Mouse (Mus musculus): ENCODE data around the gene Moap1.

The Moap1 gene

DNA sequence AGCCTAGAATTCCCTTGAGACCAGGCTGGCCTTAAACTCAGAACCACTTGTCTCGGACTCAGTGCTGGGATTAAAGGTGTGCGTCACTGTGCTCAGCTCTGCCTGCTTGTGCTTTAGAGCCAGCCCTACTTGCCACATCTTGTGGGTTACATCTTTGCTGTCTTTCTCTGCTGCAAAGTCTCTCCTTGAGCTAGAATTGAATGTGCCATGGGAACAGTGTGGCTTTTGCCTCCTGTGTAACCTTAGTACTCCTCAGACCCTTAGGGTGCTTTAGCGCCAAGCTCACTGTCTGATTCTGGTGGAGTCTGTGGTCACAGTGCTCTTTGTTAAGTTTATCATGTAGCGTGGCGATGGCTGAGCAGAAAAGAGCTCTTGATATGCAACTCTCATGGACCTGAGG lies 29.2 kb upstream of the Moap1 start:
- TF ChIP-seq CTCF (conservative IDR thresholded peaks at IDR 0.05; ENCODE audit: low read length) (no peak), NANOG (IDR thresholded peaks at IDR 0.05; ENCODE audit: borderline replicate concordance, low read length) (no peak), POU5F1 (IDR thresholded peaks at IDR 0.05; ENCODE audit: borderline replicate concordance, low read length) (no peak)
- Histone ChIP-seq H3K4me3 (replicated peaks; ENCODE audit: low read length) (no peak overlapping the region), H3K36me3 (ENCODE audit: insufficient read depth, low read length) (peaks cover 99% of the 10 kb centered on the region), H3K4me1 (replicated peaks; ENCODE audit: low read depth, low read length) (peaks cover 24% of the 10 kb centered on the region), H3K9me3 (ENCODE audit: low read length) (no peaks in the 10 kb centered on the region), H3K27me3 (ENCODE audit: insufficient read depth, low read length) (no peaks in the 10 kb centered on the region)

DNA sequence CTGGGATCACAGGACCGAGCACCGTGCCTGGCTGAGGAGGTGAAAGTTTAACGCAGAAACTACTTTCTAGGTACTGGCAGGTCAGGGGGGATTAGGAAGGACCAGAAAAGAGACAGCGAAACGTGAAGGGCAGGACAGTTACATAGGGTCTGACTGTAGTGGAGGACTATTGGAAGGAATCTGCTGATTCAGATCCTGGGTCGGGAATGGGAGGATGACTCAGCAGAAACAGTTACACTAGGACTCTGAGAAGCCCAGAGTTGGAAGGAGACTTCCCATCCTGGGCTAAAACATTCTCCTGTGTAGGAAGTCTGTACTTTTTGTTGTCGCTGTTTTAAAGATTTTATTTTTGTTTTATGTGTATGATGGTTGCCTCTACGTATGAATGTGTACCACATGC lies 28.1 kb upstream of the Moap1 start:
- no peak for TF ChIP-seq NANOG (IDR thresholded peaks at IDR 0.05; ENCODE audit: borderline replicate concordance, low read length)
- H3K27me3 ChIP-seq (ENCODE audit: insufficient read depth, low read length) = no peaks in the 10 kb centered on the region
- peaks cover 24% of the 10 kb centered on the region for H3K4me1 ChIP-seq (replicated peaks; ENCODE audit: low read depth, low read length)
- peaks cover 99% of the 10 kb centered on the region for H3K36me3 ChIP-seq (ENCODE audit: insufficient read depth, low read length)
- H3K9me3 ChIP-seq (ENCODE audit: low read length) = no peaks in the 10 kb centered on the region
- no peak overlapping the region for H3K4me3 ChIP-seq (replicated peaks; ENCODE audit: low read length)

DNA sequence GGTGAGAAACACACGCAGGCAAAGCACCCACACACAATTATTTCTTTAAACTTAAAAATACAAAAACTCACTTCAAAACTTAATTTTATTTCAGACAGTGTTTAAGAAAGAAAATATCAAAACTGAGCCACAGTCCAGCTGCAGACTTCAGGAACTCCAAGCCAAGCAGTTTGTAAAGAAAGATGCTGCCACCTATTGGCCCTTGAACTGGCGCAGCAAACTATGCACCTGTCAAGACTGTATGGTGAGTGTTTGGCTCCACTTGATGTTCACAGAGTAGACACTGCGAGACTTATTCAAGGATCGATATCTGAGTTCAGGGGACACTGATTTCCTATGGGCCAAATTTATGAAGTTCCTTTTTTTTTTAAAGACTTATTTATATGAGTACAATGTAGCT lies 25.5 kb upstream of the Moap1 start:
- TF ChIP-seq POU5F1 (IDR thresholded peaks at IDR 0.05; ENCODE audit: borderline replicate concordance, low read length) = no peak
- 0 out of 2 replicates have a peak, but pooled peaks have one; percentile 9 for TF ChIP-seq CTCF (conservative IDR thresholded peaks at IDR 0.05; ENCODE audit: low read length)
- peaks cover 29% of the 10 kb centered on the region for H3K4me1 ChIP-seq (replicated peaks; ENCODE audit: low read depth, low read length)
- H3K27me3 ChIP-seq (ENCODE audit: insufficient read depth, low read length) = no peaks in the 10 kb centered on the region
- peaks cover 97% of the 10 kb centered on the region for H3K36me3 ChIP-seq (ENCODE audit: insufficient read depth, low read length)
- H3K9me3 ChIP-seq (ENCODE audit: low read length) = no peaks in the 10 kb centered on the region
- H3K4me3 ChIP-seq (replicated peaks; ENCODE audit: low read length) = no peak overlapping the region

DNA sequence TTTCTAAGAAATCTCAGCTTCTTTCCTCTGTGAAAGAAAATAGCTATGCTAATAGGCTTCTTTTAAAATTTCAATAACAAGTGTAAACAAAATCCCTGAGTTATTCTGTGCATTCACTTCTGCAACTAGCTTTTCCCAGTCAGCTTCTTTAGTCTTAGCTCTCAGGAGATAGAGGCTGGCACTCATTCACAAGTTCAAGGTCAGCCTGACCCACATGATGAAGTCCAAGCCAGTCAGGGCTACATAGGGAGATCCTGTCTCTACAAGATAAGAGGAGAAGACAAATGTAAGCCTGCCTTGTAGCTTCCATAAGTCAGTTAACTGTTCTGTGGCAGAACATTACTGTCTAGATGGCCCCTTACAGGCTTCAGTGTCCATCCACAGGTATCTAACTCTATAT lies 20.2 kb upstream of the Moap1 start:
- TF ChIP-seq CTCF (conservative IDR thresholded peaks at IDR 0.05; ENCODE audit: low read length) = no peak
- TF ChIP-seq POU5F1 (IDR thresholded peaks at IDR 0.05; ENCODE audit: borderline replicate concordance, low read length) = no peak
- no peak for TF ChIP-seq NANOG (IDR thresholded peaks at IDR 0.05; ENCODE audit: borderline replicate concordance, low read length)
- Histone ChIP-seq H3K27me3 (ENCODE audit: insufficient read depth, low read length) (no peaks in the 10 kb centered on the region), H3K9me3 (ENCODE audit: low read length) (no peaks in the 10 kb centered on the region), H3K4me1 (replicated peaks; ENCODE audit: low read depth, low read length) (peaks cover 52% of the 10 kb centered on the region), H3K4me3 (replicated peaks; ENCODE audit: low read length) (no peak overlapping the region), H3K36me3 (ENCODE audit: insufficient read depth, low read length) (peaks cover 80% of the 10 kb centered on the region)

DNA sequence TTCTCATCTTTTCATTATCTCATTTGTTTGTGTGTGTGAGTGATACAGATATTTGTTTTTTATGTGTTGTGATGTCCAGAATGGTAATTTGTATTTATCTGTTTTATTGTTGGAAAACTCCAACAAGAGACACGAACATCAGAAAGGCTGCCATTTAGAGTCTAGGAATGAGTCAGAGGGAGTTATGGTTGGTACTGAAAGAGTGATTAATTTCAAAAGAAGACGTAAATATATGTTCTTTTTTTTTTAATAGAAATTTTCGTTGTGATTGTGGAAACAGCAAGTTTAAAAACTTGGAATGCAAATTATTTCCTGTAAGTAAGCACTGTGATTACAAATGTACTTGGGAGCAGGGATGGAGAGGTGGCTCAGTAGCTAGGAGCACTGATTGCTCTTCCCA lies 18.2 kb upstream of the Moap1 start:
- TF ChIP-seq CTCF (conservative IDR thresholded peaks at IDR 0.05; ENCODE audit: low read length) (no peak), NANOG (IDR thresholded peaks at IDR 0.05; ENCODE audit: borderline replicate concordance, low read length) (no peak), POU5F1 (IDR thresholded peaks at IDR 0.05; ENCODE audit: borderline replicate concordance, low read length) (no peak)
- Histone ChIP-seq H3K4me3 (replicated peaks; ENCODE audit: low read length) (no peak overlapping the region), H3K9me3 (ENCODE audit: low read length) (no peaks in the 10 kb centered on the region), H3K4me1 (replicated peaks; ENCODE audit: low read depth, low read length) (peaks cover 52% of the 10 kb centered on the region), H3K36me3 (ENCODE audit: insufficient read depth, low read length) (peaks cover 60% of the 10 kb centered on the region), H3K27me3 (ENCODE audit: insufficient read depth, low read length) (no peaks in the 10 kb centered on the region)

DNA sequence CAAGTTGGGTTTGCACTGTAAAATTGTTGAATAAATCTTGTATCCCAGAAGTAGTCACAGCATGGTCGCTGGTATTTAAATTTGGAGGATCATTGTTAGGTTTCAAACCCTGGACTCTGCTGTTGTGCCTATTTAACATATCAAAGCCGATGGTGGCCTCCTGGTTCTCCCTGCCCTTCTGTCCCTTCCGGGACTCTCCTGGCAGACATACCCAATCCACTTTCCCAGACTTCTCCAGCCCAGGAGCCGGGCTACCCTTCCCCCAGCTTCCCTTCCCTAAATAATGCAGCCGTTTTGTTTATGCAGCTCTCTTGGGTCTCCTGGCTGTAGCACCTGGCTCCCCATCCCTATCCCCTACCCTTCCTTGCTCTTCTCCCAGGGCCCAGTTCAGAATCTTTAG lies 15.5 kb upstream of the Moap1 start:
- TF ChIP-seq CTCF (conservative IDR thresholded peaks at IDR 0.05; ENCODE audit: low read length) = no peak
- TF ChIP-seq POU5F1 (IDR thresholded peaks at IDR 0.05; ENCODE audit: borderline replicate concordance, low read length) = no peak
- TF ChIP-seq NANOG (IDR thresholded peaks at IDR 0.05; ENCODE audit: borderline replicate concordance, low read length) = no peak
- Histone ChIP-seq H3K4me1 (replicated peaks; ENCODE audit: low read depth, low read length) (peaks cover 67% of the 10 kb centered on the region), H3K4me3 (replicated peaks; ENCODE audit: low read length) (peak overlapping the region; percentile 98), H3K27me3 (ENCODE audit: insufficient read depth, low read length) (no peaks in the 10 kb centered on the region), H3K36me3 (ENCODE audit: insufficient read depth, low read length) (peaks cover 52% of the 10 kb centered on the region), H3K9me3 (ENCODE audit: low read length) (no peaks in the 10 kb centered on the region)

DNA sequence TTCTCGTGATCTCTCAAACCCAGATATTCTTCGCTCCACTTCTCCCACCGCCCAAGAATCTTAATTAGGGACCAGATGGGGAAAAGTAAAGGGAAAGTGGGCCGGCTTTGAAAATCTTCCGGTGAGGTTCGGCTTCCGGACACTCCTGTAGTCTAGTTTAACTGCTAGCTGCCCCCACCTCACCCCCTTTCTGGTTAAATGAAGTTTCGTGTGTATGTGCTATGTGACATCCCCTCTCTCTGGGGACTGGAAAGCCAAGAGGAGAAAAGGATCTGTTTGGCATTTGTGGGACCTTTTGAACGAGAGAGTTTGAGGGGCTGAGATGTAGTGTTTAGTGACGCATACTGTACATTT lies 14.9 kb upstream of the Moap1 start, which contains the start of gene Gm20604:
Gm20604 (minus strand) TSS at position 270 of the 354 bp plus-strand sequence.
- peaks cover 51% of the 10 kb centered on the region for H3K36me3 ChIP-seq (ENCODE audit: insufficient read depth, low read length)
- H3K4me3 ChIP-seq (replicated peaks; ENCODE audit: low read length) = peak within 1 kb of the TSS; percentile 98
- H3K9me3 ChIP-seq (ENCODE audit: low read length) = no peaks in the 10 kb centered on the region
- no peaks in the 10 kb centered on the region for H3K27me3 ChIP-seq (ENCODE audit: insufficient read depth, low read length)
- peaks cover 65% of the 10 kb centered on the region for H3K4me1 ChIP-seq (replicated peaks; ENCODE audit: low read depth, low read length)
- TF ChIP-seq NANOG (IDR thresholded peaks at IDR 0.05; ENCODE audit: borderline replicate concordance, low read length) (no peak), CTCF (conservative IDR thresholded peaks at IDR 0.05; ENCODE audit: low read length) (no peak), POU5F1 (IDR thresholded peaks at IDR 0.05; ENCODE audit: borderline replicate concordance, low read length) (no peak)

DNA sequence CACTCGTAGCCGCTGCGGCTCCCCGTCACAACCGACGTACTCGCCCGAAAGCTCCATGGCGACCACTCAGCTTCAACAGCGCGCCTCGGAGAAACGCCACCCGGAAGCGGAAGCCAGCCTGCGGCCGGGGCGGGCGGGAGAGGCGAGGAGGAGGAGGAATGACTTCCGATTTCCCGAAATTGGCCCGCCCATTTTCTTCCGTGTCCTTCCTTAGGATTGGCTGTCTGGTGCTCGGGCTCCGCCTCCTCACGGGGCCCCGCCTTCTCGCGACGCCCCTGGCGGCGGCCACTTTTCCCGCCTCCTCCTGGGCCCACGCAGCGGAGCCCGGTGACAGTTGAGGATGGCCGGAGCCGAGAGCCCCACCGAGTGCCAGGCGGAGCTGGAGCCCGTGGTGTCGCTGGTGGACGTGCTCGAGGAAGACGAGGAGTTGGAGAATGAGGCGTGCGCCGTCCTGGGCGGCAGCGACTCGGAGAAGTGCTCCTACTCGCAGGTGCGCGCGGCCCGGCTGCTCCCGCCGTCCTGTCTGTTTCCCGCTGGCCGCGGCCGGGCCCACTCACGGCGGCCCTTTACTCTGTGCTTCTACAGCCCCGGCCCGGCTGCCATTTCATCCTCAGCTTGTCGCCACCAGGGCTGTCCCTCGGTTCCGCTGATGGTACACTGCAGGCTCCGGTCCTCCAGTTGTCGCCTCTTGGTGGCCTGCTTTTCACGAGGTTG lies 14.4 kb upstream of the Moap1 start, which contains the start of the genes Gm28051, Gon7 and Ubr7:
Gm28051 (minus strand) TSS at position 77 of the 714 bp plus-strand sequence.
Gon7 (minus strand) TSS at position 115 of the 714 bp plus-strand sequence.
Ubr7 (plus strand) TSS at position 279 of the 714 bp plus-strand sequence.
- TF ChIP-seq NANOG (IDR thresholded peaks at IDR 0.05; ENCODE audit: borderline replicate concordance, low read length) (no peak), CTCF (conservative IDR thresholded peaks at IDR 0.05; ENCODE audit: low read length) (no peak), POU5F1 (IDR thresholded peaks at IDR 0.05; ENCODE audit: borderline replicate concordance, low read length) (no peak)
- Histone ChIP-seq H3K36me3 (ENCODE audit: insufficient read depth, low read length) (peaks cover 48% of the 10 kb centered on the region), H3K4me1 (replicated peaks; ENCODE audit: low read depth, low read length) (peaks cover 64% of the 10 kb centered on the region), H3K4me3 (replicated peaks; ENCODE audit: low read length) (peak within 1 kb of the TSS; percentile 98), H3K9me3 (ENCODE audit: low read length) (no peaks in the 10 kb centered on the region), H3K27me3 (ENCODE audit: insufficient read depth, low read length) (no peaks in the 10 kb centered on the region)
